Mouse (Mus musculus) 3T3-L1 (cell line): ENCODE measurements around the gene Rps6kb1.
A peak's percentile ranks its signal among the peaks of the same experiment; 100 is the strongest.

Source experiments
- DNase-seq: peaks from one replicate; pipeline ENCODE4 v3.0.0-alpha.2; 2015; ENCODE audit warnings: low read depth, low spot score

Rps6kb1 gene

GRCm38 (mm10) chr11:86544639-86545299 lies at the start of gene Rps6kb1, which contains the start of gene Tubd1:
Gene Rps6kb1 (minus strand): TSS chr11:86544805.
Gene Tubd1 (plus strand): TSS chr11:86544991.
- peak; percentile 100 for DNase-seq

DNA sequence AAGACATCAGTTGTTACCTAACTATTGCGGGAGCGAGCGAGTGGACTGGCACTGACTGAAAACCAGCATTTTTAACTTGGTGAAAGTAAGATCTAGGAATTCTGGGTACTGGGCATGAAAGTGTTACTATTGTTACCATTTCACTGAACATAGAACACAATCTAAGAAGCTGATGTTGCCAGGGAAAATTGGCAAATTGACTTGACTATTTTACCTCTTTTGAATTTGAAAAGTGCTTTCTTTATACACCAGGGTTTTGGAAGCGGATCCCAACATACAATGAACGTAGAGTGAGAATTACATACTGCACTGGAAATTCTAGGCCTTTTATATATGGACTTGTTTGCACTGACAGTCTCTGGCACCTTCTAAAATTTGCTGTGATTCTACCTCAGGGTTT lies 48.8 kb upstream of the Rps6kb1 start:
- no peak for DNase-seq

GRCm38 (mm10) chr11:86592993-86593392 lies 48.4 kb upstream of the Rps6kb1 start:
- peak; percentile 95 for DNase-seq

DNA sequence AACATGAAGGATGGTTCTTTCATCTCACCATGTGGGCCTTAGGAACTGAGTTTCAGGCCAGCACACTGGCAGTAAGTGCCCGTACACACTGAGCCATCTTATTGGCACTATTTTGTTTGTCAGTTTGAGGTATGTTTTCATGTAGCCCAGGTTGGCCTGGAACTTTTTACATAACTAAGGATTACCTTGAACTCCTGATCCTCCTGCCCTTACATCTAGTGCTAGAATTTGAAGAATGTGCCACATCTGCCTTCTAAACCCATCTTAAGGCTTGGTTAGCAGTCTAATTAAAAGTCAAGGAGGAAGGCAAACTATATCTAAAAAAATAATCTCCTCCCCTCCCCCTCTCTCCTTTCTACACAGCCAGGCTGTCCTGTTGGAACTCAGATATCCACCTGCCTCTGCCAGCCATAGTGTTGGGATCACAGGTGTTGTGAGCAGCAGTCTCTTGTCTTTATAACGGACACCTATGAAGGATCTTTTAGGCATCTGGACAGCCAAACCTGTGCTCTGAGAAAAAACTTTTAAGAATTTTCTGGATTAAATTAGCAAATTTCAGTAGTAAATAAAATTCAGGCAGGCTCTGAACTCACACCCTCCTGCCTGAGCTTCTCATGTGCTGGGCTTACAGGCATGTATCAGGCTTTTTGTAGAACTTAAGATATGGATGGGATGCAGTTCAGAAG lies 47.5 kb upstream of the Rps6kb1 start:
- DNase-seq, result no peak

GRCm38 (mm10) chr11:86591301-86591845 lies 46.8 kb upstream of the Rps6kb1 start:
- DNase-seq, result no peak

DNA sequence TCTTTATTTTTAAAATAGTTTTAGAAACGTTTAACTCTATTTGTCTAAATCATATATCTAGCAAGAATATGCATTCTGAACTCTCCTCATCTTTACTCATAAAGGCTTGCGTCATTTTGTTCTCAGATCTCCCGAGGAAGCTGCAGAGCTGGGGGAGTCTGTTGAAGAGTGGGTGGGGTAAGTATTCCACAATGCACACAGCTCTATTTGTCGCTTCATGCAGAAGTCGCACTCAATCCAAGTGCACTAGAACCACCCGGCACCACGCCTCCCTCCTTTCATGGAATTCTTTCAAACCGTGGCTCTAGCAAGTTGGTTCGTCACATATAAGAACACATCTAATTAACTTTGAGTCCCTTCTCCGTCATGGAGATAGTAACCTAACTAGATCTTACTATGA lies 46.0 kb upstream of the Rps6kb1 start:
- DNase-seq, result no peak

DNA sequence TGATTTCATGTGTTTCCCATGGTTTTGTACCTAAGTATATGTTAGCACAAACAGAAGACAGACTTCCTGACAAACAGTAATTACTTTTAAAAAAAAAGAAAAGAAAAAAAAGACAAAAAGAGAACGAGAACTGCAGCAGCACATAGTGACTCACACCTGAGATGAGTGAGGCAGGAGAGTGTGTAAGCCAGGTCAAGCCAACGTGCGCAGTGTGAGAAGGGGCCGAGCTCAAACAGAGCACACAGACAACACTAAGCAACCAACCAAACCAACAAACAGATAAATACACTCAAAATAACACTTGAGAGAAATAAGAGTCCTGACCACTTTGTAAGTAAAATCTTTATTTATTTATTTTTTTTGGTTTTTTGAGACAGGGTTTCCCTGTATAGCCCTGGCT lies 45.5 kb upstream of the Rps6kb1 start:
- DNase-seq, result no peak

GRCm38 (mm10) chr11:86588583-86589298 lies 44.1 kb upstream of the Rps6kb1 start:
- no peak for DNase-seq

GRCm38 (mm10) chr11:86587830-86588229 lies 43.2 kb upstream of the Rps6kb1 start:
- no peak for DNase-seq

GRCm38 (mm10) chr11:86586868-86587792 lies 42.5 kb upstream of the Rps6kb1 start:
- DNase-seq, result peak; percentile 99

- DNase-seq, result peak; percentile 71
Measured at GRCm38 (mm10) chr11:86586177-86586867, 41.7 kb upstream of the Rps6kb1 start.

GRCm38 (mm10) chr11:86585598-86585984 lies 41.0 kb upstream of the Rps6kb1 start:
- no peak for DNase-seq

DNA sequence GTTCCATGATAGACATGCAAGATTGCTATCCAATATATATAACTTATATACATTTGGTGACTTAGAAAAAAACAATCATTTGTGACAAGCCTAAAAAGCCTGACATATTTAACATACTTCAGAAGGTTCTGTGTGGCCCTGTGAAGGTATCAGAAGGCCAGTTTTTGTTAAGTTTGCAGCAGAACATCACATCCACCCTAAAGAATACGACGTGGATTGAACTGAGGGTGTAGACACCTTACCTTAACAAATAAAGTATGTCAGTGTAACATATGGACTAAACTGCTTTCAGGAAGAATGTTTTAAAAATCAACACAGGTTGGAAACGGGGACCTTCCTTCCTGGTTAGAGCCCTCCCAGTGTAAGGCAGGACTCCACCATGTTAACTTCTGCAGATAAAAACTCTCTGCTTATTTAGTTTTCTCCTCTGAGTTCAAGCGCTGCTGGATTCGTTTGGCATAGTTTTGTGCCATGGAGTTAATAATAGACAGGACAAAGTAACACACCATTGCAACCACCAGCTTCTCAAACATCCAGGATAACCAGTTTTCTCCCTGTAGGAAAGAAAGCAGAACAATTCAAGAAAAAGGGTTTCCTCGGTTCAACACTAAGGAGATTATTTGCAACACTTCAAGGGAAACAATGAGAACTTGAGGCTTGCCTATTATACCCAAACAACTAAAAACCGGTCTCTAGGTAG lies 40.4 kb upstream of the Rps6kb1 start:
- no peak for DNase-seq

DNA sequence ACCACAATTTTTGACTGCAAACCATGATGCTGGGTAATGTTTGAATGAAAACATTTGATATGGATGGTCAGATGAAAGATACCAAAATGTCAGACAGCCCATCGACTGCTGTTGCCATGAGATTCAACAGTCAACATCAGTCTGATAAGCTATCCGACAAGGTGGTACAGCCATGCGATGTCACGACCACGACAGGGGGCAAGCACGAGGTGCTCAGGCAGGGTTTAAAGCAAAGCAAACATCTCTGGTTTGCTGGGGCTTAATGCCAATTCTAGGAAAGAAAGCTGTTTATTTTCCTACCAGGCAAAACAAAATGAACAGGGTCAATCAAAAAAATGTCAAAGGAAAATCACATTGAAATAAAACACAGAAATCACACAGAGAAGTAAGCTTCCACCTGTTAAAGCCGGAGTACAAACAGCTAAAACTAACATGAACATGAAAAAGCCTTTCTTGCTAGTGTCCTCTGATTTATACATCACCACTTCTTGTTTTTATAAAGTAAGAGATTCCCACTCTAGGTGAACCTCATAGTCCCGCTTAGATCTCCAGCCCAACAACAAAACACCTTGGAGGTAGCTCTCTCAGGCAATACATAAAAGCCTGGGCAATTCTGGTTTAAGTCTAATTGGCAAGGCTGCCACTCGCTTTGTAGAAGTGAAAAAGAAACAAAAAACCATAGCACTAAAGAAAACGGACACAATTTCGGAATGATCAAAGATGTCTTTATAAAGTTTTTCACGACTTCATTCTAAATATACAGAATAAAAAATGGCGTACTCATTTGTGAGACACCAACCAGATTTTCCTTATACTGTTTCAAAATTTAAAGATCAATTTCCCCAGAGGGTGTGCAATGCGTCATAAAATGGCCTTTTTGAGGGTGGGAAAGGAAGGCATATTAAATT lies 39.6 kb upstream of the Rps6kb1 start:
- peak; percentile 53 for DNase-seq

DNA sequence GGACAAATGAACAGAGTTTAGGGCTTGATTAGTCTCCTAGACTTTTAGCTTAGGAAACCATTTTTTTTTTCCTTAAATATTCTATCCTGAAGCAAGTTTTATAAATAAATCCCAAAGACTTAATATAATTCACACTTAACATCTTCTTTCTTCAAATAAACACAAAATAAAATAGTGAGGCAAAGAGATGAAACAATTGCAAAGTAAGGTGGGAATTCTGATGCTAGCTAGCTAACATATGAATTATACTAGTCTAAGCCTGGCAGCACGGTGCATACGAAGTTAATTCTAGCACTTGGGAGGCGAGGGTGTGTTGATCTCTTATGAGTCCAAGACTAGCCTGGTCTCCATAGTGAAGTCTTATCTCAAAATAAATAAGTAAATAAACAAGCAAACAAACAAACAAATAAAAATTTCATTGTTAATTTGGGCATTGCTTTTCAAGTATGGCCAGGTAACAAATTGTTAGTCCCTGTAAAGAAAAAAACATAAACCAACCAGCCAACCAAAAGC lies 38.8 kb upstream of the Rps6kb1 start:
- no peak for DNase-seq

GRCm38 (mm10) chr11:86582543-86583260 lies 38.1 kb upstream of the Rps6kb1 start:
- no peak for DNase-seq

DNA sequence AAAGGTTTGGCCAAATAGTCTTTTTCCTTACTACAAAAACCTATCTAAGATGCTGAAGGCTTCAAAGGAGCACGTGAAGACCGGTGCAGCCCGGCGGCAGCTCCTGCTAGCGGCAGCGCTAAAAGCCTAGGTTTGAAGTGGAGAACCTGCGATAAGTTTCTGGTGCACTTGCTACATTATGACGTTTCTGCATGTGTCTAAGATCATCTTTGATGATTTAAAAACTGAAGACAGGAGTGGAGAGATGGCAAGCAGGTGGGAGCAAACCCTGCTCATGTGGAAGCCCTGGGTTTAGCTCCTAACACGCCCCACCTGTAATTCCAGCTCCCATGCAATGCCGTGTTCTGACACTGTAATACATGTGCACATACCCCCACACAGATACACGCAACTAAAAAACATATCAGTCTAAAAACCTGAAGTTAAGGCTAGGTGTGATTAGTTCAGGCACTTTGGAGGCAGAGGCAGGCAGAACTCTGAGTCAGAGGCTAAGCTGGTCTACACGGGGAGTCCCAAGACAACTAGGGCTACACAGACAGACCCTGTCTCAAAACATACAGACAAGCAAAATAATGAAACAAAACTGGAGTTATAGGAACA lies 37.4 kb upstream of the Rps6kb1 start:
- DNase-seq, result peak; percentile 77
